Mouse (Mus musculus) midbrain, embryonic 11.5 days (tissue): ENCODE measurements at regions not wholly inside any gene's neighbourhood (a gene's known extent, or its start where the extent isn't known, plus 50 kb on each side); places are given as distances from the start of the nearest gene placed in this dataset.

ENCODE experiments used
- ATAC-seq: fragments of 200-750 bp; cut with Nextera tagmentation; 2 replicates; pipeline ENCODE4 v1.8.0; 2017; ENCODE audit warnings: moderate TSS enrichment, moderate library complexity; ENCODE audit not compliant: low FRiP score
- DNase-seq: peaks from one replicate; pipeline ENCODE4 v3.0.0; 2015; ENCODE audit warnings: low spot score; ENCODE audit errors: missing footprints
- H3K27ac ChIP-seq: fragments of 300-500 bp; sonication (generic); 2 replicates; pipeline ENCODE4 v1.5.1; 2014; ENCODE audit warnings: low read depth, low read length
- H3K27me3 ChIP-seq: fragments of 300-500 bp; sonication (generic); 2 replicates; pipeline ENCODE4 v1.6.1; 2014; ENCODE audit warnings: mild to moderate bottlenecking, low read length, moderate library complexity, mixed read lengths; ENCODE audit not compliant: control insufficient read depth, insufficient read depth
- H3K36me3 ChIP-seq: fragments of 300-500 bp; sonication (generic); 2 replicates; pipeline ENCODE4 v1.6.1; 2014; ENCODE audit warnings: mild to moderate bottlenecking, low read length, moderate library complexity, mixed read lengths; ENCODE audit not compliant: control insufficient read depth, insufficient read depth
- H3K4me1 ChIP-seq: fragments of 300-500 bp; sonication (generic); 2 replicates; pipeline ENCODE4 v1.6.1; 2014; ENCODE audit warnings: low read length; ENCODE audit not compliant: control insufficient read depth, insufficient read depth
- H3K4me2 ChIP-seq: fragments of 300-500 bp; sonication (generic); 2 replicates; pipeline ENCODE4 v1.6.1; 2014; ENCODE audit warnings: mild to moderate bottlenecking, moderate library complexity
- H3K4me3 ChIP-seq: fragments of 300-500 bp; sonication (generic); 2 replicates; pipeline ENCODE4 v1.5.1; 2014; ENCODE audit warnings: low read depth, low read length
- H3K9ac ChIP-seq: fragments of 300-500 bp; sonication (generic); 2 replicates; pipeline ENCODE4 v1.6.1; 2014; ENCODE audit warnings: low read length
- H3K9me3 ChIP-seq: fragments of 300-500 bp; sonication (generic); 2 replicates; pipeline ENCODE4 v1.6.1; 2016; ENCODE audit warnings: low read length; ENCODE audit not compliant: control insufficient read depth
- WGBS: fragments of 180-500 bp; shearing (Covaris S2); extraction: QIAGEN DNeasy Blood & Tissue Kit; methylation state at CpG from one replicate; pipeline ENCODE4 v1.1.7; 2014; 5-methylcytosine and 5-hydroxymethylcytosine counted together

- H3K4me1 ChIP-seq: no peaks in the 10 kb centered on the region
- WGBS: 92% methylated on average over 3 of the region's 3 CpGs
Observed at GRCm38 (mm10) chr4:142330599-142330998, 91.4 kb upstream of the Kazn start.

DNA sequence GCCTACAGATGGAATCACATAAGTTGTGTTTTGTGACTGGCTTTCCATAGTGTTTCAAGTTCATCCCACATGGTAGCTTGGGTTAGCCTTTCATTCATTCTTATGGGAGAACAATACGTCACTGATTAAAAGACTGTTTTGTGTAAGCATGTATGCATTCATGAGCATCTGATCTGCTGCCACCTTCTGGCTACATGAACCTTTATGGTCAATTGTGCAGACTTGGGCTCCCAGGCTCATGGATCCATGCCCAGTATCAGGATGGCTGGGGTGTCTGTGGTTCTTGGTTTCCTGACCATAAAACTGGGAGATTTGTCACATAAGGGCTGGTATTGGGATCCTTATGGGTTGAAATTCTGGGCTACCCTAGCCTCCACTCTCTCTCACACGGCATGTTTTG lies 90.4 kb upstream of the Kazn start:
- DNase-seq (no peak), ATAC-seq (no peak)
- H3K9ac ChIP-seq: no peak overlapping the region
- 88% methylated on average over 2 of the region's 2 CpGs for WGBS
- no peak overlapping the region for H3K27ac ChIP-seq
- H3K4me2 ChIP-seq: no peak overlapping the region
- no peaks in the 10 kb centered on the region for H3K4me1 ChIP-seq
- H3K9me3 ChIP-seq: no peaks in the 10 kb centered on the region; the same call in 1 of the 2 replicates
- H3K4me3 ChIP-seq: no peak overlapping the region
- no peaks in the 10 kb centered on the region for H3K36me3 ChIP-seq
- no peaks in the 10 kb centered on the region for H3K27me3 ChIP-seq

More at GRCm38 (mm10) chr4:142330599-142330998, 91.4 kb upstream of the Kazn start:
- no peak for DNase-seq
- H3K27me3 ChIP-seq: no peaks in the 10 kb centered on the region
- no peak for ATAC-seq
- no peaks in the 10 kb centered on the region for H3K36me3 ChIP-seq
- no peak overlapping the region for H3K27ac ChIP-seq
- H3K9ac ChIP-seq: no peak overlapping the region
- H3K4me2 ChIP-seq: no peak overlapping the region
- H3K4me3 ChIP-seq: no peak overlapping the region
- no peaks in the 10 kb centered on the region; the same call in 1 of the 2 replicates for H3K9me3 ChIP-seq

- Histone ChIP-seq H3K9me3 (no peaks in the 10 kb centered on the region; the same call in 1 of the 2 replicates), H3K4me2 (no peak overlapping the region), H3K4me3 (no peak overlapping the region), H3K4me1 (0 out of 2 replicates have a peak, but pooled peaks cover 2% of the 10 kb centered on the region), H3K9ac (no peak overlapping the region), H3K36me3 (no peaks in the 10 kb centered on the region), H3K27me3 (no peaks in the 10 kb centered on the region), H3K27ac (no peak overlapping the region)
- ATAC-seq (no peak), DNase-seq (peak; percentile 44)
- 88% methylated on average over 5 of the region's 5 CpGs for WGBS
Observed at GRCm38 (mm10) chr4:142326511-142326910, 87.3 kb upstream of the Kazn start.

DNA sequence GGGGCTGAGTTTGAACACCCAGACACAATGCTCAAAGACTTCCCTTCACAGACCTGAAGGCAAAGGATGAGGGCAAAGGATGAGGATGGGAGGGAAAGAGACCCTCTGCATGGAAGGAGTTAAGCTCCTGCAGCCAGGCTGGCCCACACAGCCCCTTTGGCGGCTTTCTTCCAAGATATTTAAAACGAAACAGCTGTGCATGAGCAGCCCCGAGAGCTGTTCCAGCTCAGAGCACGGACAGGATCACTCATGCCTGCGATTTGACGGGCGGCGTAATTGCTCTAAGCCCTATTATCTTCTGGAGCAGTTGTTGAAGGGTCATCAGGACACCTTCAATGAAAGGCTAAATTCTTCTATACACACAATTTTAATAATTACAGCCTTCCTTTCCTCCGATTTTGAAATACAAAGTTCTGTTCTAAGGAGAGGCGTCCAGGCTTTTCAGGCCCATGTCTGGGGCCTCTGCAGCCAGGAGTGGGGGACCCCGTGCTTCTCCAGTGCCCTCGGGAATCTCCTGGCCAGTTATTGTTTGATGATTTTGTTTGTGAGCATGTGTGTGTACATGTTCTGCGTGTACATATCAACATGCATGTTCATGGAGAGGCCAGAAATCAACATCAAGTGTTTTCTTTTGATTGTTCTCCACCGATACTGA lies 82.1 kb upstream of the Kazn start:
- H3K36me3 ChIP-seq: no peaks in the 10 kb centered on the region
- ATAC-seq: no peak; the same call in 1 of the 2 replicates

GRCm38 (mm10) chr4:142310282-142310681 lies 71.1 kb upstream of the Kazn start:
- DNase-seq (peak; percentile 51), ATAC-seq (no peak)
- no peak overlapping the region for H3K9ac ChIP-seq
- H3K27me3 ChIP-seq: no peaks in the 10 kb centered on the region
- no peaks in the 10 kb centered on the region for H3K4me1 ChIP-seq
- no peaks in the 10 kb centered on the region for H3K36me3 ChIP-seq
- H3K27ac ChIP-seq: no peak overlapping the region
- WGBS: 90% methylated on average over 6 of the region's 6 CpGs
- H3K4me2 ChIP-seq: no peak overlapping the region
- no peaks in the 10 kb centered on the region for H3K9me3 ChIP-seq
- H3K4me3 ChIP-seq: no peak overlapping the region

More for the DNA sequence above, 82.1 kb upstream of the Kazn start:
- Histone ChIP-seq H3K27ac (no peak overlapping the region), H3K9ac (no peak overlapping the region), H3K9me3 (no peaks in the 10 kb centered on the region), H3K4me3 (no peak overlapping the region), H3K4me1 (0 out of 2 replicates have a peak, but pooled peaks cover 3% of the 10 kb centered on the region), H3K27me3 (no peaks in the 10 kb centered on the region), H3K4me2 (no peak overlapping the region)
- DNase-seq: peak; percentile 85
- 32% methylated on average over 14 of the region's 14 CpGs for WGBS

GRCm38 (mm10) chr4:142308271-142308670 lies 69.1 kb upstream of the Kazn start:
- WGBS: 91% methylated on average over 7 of the region's 7 CpGs
- DNase-seq (peak; percentile 19), ATAC-seq (no peak)
- Histone ChIP-seq H3K4me1 (no peaks in the 10 kb centered on the region), H3K27ac (no peak overlapping the region), H3K27me3 (no peaks in the 10 kb centered on the region), H3K36me3 (no peaks in the 10 kb centered on the region), H3K9ac (no peak overlapping the region), H3K4me2 (no peak overlapping the region), H3K9me3 (no peaks in the 10 kb centered on the region), H3K4me3 (no peak overlapping the region)

DNA sequence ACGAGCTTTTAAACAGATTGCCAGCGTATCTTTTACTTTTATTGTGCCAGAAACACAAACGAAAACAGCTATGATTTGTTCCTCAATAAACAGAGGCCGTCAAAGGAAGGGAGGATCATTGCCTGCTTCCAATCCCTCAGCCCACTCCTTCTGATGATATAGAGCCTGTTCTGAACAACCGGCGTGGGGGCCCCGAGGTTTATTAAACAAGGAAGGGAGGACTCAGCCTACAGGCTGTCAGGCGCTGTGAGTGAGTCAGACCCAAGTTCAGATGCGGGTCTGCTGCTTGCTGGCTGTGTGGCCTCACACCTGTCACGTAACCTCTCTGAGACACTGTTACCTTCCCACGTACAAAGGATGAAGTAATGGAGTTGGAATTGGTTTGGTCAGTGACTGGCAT lies 68.1 kb upstream of the Kazn start:
- Histone ChIP-seq H3K9me3 (no peaks in the 10 kb centered on the region), H3K4me3 (no peak overlapping the region), H3K4me2 (no peak overlapping the region), H3K4me1 (peaks cover 6% of the 10 kb centered on the region), H3K9ac (no peak overlapping the region), H3K27ac (no peak overlapping the region), H3K27me3 (no peaks in the 10 kb centered on the region), H3K36me3 (no peaks in the 10 kb centered on the region)
- no peak for ATAC-seq
- WGBS: 86% methylated on average over 11 of the region's 11 CpGs
- DNase-seq: no peak

DNA sequence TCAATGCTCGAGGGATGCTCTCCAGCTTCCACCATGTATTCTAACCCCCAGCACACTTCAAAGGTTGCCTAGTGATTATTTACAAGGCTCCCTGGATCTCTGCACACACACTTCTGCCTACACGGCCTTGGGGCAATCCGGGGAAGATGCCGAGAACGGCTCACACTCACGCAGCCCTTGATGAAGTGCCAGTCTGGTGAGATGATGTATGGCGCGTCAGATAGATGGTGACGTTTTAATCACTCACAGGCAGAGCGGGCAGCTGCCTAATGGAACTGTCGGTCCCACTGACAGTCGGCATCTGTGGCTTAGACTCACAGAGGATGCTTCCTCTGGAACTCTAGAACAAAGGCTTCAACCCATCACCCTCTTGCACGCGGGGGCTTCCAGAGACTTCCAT lies 66.9 kb upstream of the Kazn start:
- Histone ChIP-seq H3K4me2 (no peak overlapping the region), H3K4me1 (peaks cover 19% of the 10 kb centered on the region), H3K27ac (no peak overlapping the region), H3K9ac (no peak overlapping the region), H3K27me3 (no peaks in the 10 kb centered on the region), H3K4me3 (no peak overlapping the region), H3K36me3 (no peaks in the 10 kb centered on the region), H3K9me3 (no peaks in the 10 kb centered on the region)
- peak; percentile 54 for DNase-seq
- WGBS: 85% methylated on average over 14 of the region's 14 CpGs
- ATAC-seq: no peak

GRCm38 (mm10) chr4:142303374-142304020 lies 64.3 kb upstream of the Kazn start:
- ATAC-seq (no peak), DNase-seq (peak; percentile 6)
- Histone ChIP-seq H3K9me3 (no peaks in the 10 kb centered on the region), H3K27me3 (no peaks in the 10 kb centered on the region), H3K27ac (no peak overlapping the region), H3K4me1 (peaks cover 23% of the 10 kb centered on the region), H3K4me3 (no peak overlapping the region), H3K36me3 (no peaks in the 10 kb centered on the region), H3K9ac (no peak overlapping the region), H3K4me2 (no peak overlapping the region)
- WGBS: 76% methylated on average over 10 of the region's 10 CpGs
